ENCODE assay signal across 28 mouse cellular contexts in the genomic region with DNA sequence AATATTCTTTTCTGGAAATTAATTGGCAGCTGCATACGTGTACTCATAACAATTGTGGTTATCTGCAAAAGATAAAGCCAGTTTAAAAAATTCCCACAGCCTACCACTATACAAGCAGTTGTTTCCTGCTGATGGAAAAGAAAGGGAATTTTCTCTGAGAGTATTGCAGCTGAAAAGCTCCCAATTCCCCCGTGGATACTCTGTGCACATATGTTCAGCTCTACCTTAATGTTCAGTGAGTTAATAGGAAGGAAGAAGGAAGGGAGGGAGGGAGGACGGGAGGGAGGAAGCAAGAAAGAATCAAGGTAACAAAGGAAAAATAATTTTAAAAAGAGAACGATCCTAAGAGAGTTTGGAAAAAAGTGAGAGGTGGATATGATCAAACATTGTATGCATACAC.
DNase-seq lines count a peak whose midpoint lies in the region; ATAC-seq and TF ChIP-seq lines count a peak whose summit lies in the region.
"Had no signal": no experiment of that assay in that cellular context is flagged by ENCODE, and none has a peak within 500 bp of the region (broad histone marks: within the 10 kb centered on the region; RNA-seq: fewer than 3 reads in every experiment).

No protein-coding gene starts in this region.

- DNase-seq in forebrain, embryonic 14.5 days (ENCODE audit: low spot score), result peak; percentile 24
- no peak for DNase-seq in neural tube, embryonic 10.5 days (ENCODE audit: extremely low spot score, low spot score)
- peak; percentile 52 for DNase-seq in midbrain, embryonic 14.5 days
- no peak for DNase-seq in thymus, adult 2 months
- no peak for DNase-seq in cerebellum, postnatal 25 days
- DNase-seq: adrenal gland, postnatal 10 days; cerebellum, adult 11 months; cerebellum, adult 9-10 months; embryo, embryonic 11 days; gastrocnemius, postnatal 14 days; heart, postnatal 14 days; kidney, adult 9 months; kidney, postnatal 10 days; layer of hippocampus, postnatal 36 days; liver; lung, adult 2 months; lung, postnatal 10 days; right cerebral cortex, postnatal 25 days; thymus, postnatal 14 days had no signal

- TF ChIP-seq CTCF in thymus, adult 2 months (IDR thresholded peaks at IDR 0.05; ENCODE audit: borderline replicate concordance, control insufficient read depth, extremely low read depth, insufficient read depth, low read length, poor library complexity), result no peak

- 67% methylated on average over 4 of the region's 4 CpGs for WGBS in forebrain, embryonic 14.5 days
- WGBS in forebrain, embryonic 15.5 days, result 61% methylated on average over 4 of the region's 4 CpGs
- WGBS in neural tube, embryonic 12.5 days, result 64% methylated on average over 4 of the region's 4 CpGs
- 65% methylated on average over 4 of the region's 4 CpGs for WGBS in midbrain, embryonic 14.5 days
- 75% methylated on average over 4 of the region's 4 CpGs for WGBS in thymus, adult 2 months

- no peak overlapping the region for H3K4me3 ChIP-seq in forebrain, embryonic 14.5 days (ENCODE audit: low read depth, low read length)
- no peak overlapping the region for H3K4me3 ChIP-seq in forebrain, embryonic 15.5 days
- no peak overlapping the region for H3K4me3 ChIP-seq in neural tube, embryonic 12.5 days
- no peak overlapping the region for H3K4me3 ChIP-seq in midbrain, embryonic 14.5 days (replicated peaks; ENCODE audit: low read depth, low read length)
- H3K4me3 ChIP-seq in thymus, adult 2 months (ENCODE audit: control insufficient read depth, insufficient read depth, low read length), result no peak overlapping the region
- H3K4me3 ChIP-seq: embryonic facial prominence, embryonic 15.5 days; forebrain, embryonic 12.5 days; stomach, embryonic 15.5 days had no signal

- no peak overlapping the region for H3K9ac ChIP-seq in forebrain, embryonic 14.5 days (ENCODE audit: low read length)
- no peak overlapping the region for H3K9ac ChIP-seq in forebrain, embryonic 15.5 days (replicated peaks)
- H3K9ac ChIP-seq in neural tube, embryonic 12.5 days, result no peak overlapping the region
- no peak overlapping the region for H3K9ac ChIP-seq in midbrain, embryonic 14.5 days (replicated peaks; ENCODE audit: low read length)
- H3K9ac ChIP-seq: embryonic facial prominence, embryonic 15.5 days; forebrain, embryonic 12.5 days; liver, embryonic 14.5 days; stomach, embryonic 15.5 days had no signal

- no peak for ATAC-seq in forebrain, embryonic 14.5 days
- no peak for ATAC-seq in forebrain, embryonic 15.5 days (replicated peaks)
- 0 out of 2 replicates have a peak, but pooled peaks have one; percentile 61 for ATAC-seq in neural tube, embryonic 12.5 days (ENCODE audit: low FRiP score, low read depth)
- no peak for ATAC-seq in midbrain, embryonic 14.5 days (ENCODE audit: low FRiP score, low TSS enrichment)
- ATAC-seq: intestine, embryonic 16.5 days had no signal

- no peaks in the 10 kb centered on the region for H3K4me1 ChIP-seq in forebrain, embryonic 14.5 days (ENCODE audit: control insufficient read depth, insufficient read depth, low read length)
- no peaks in the 10 kb centered on the region for H3K4me1 ChIP-seq in forebrain, embryonic 15.5 days
- H3K4me1 ChIP-seq in neural tube, embryonic 12.5 days, result no peaks in the 10 kb centered on the region
- H3K4me1 ChIP-seq in midbrain, embryonic 14.5 days (ENCODE audit: control insufficient read depth, insufficient read depth, low read length), result no peaks in the 10 kb centered on the region
- H3K4me1 ChIP-seq in thymus, adult 2 months (replicated peaks; ENCODE audit: control insufficient read depth, insufficient read depth, low read length), result no peaks in the 10 kb centered on the region
- H3K4me1 ChIP-seq: embryonic facial prominence, embryonic 15.5 days; forebrain, embryonic 12.5 days; stomach, embryonic 15.5 days had no signal

- H3K27ac ChIP-seq in forebrain, embryonic 14.5 days (ENCODE audit: low read depth, low read length), result no peak overlapping the region
- H3K27ac ChIP-seq in forebrain, embryonic 15.5 days (replicated peaks), result no peak overlapping the region
- no peak overlapping the region for H3K27ac ChIP-seq in neural tube, embryonic 12.5 days
- no peak overlapping the region for H3K27ac ChIP-seq in midbrain, embryonic 14.5 days (replicated peaks; ENCODE audit: low read depth, low read length)
- H3K27ac ChIP-seq in thymus, adult 2 months (ENCODE audit: control insufficient read depth, insufficient read depth, low read length), result no peak overlapping the region
- H3K27ac ChIP-seq: embryonic facial prominence, embryonic 15.5 days; forebrain, embryonic 12.5 days; liver, embryonic 14.5 days; macrophage; stomach, embryonic 15.5 days had no signal

- TF ChIP-seq POLR2A in thymus, adult 2 months (IDR thresholded peaks at IDR 0.05; ENCODE audit: control insufficient read depth, extremely low read depth, insufficient read depth, low read length, poor library complexity), result no peak

- no peaks in the 10 kb centered on the region for H3K27me3 ChIP-seq in forebrain, embryonic 14.5 days (replicated peaks; ENCODE audit: control insufficient read depth, insufficient read depth, low read length)
- H3K27me3 ChIP-seq in forebrain, embryonic 15.5 days, result no peaks in the 10 kb centered on the region
- H3K27me3 ChIP-seq in neural tube, embryonic 12.5 days (replicated peaks), result no peaks in the 10 kb centered on the region
- no peaks in the 10 kb centered on the region for H3K27me3 ChIP-seq in midbrain, embryonic 14.5 days (ENCODE audit: control insufficient read depth, insufficient read depth, low read length)
- H3K27me3 ChIP-seq in thymus, adult 2 months (ENCODE audit: control insufficient read depth, insufficient read depth, low read length), result no peaks in the 10 kb centered on the region
- H3K27me3 ChIP-seq: embryonic facial prominence, embryonic 15.5 days; forebrain, embryonic 12.5 days; stomach, embryonic 15.5 days had no signal

- H3K36me3 ChIP-seq in forebrain, embryonic 14.5 days (ENCODE audit: control insufficient read depth, insufficient read depth, low read length), result no peaks in the 10 kb centered on the region
- H3K36me3 ChIP-seq in forebrain, embryonic 15.5 days, result no peaks in the 10 kb centered on the region
- no peaks in the 10 kb centered on the region for H3K36me3 ChIP-seq in neural tube, embryonic 12.5 days
- no peaks in the 10 kb centered on the region for H3K36me3 ChIP-seq in midbrain, embryonic 14.5 days (ENCODE audit: control insufficient read depth, insufficient read depth, low read length)
- H3K36me3 ChIP-seq in thymus, adult 2 months (ENCODE audit: control insufficient read depth, insufficient read depth, low read length), result no peaks in the 10 kb centered on the region
- H3K36me3 ChIP-seq: embryonic facial prominence, embryonic 15.5 days; forebrain, embryonic 12.5 days; G1E; stomach, embryonic 15.5 days had no signal

- no peak overlapping the region for H3K4me2 ChIP-seq in forebrain, embryonic 14.5 days (ENCODE audit: low read length)
- no peak overlapping the region for H3K4me2 ChIP-seq in forebrain, embryonic 15.5 days (replicated peaks)
- no peak overlapping the region for H3K4me2 ChIP-seq in neural tube, embryonic 12.5 days (replicated peaks)
- no peak overlapping the region for H3K4me2 ChIP-seq in midbrain, embryonic 14.5 days (ENCODE audit: low read length)
- H3K4me2 ChIP-seq: embryonic facial prominence, embryonic 15.5 days; forebrain, embryonic 12.5 days; stomach, embryonic 15.5 days had no signal

- H3K9me3 ChIP-seq in forebrain, embryonic 14.5 days (replicated peaks; ENCODE audit: control insufficient read depth, low read length), result no peaks in the 10 kb centered on the region
- H3K9me3 ChIP-seq in forebrain, embryonic 15.5 days, result no peaks in the 10 kb centered on the region
- no peaks in the 10 kb centered on the region for H3K9me3 ChIP-seq in neural tube, embryonic 12.5 days
- no peaks in the 10 kb centered on the region for H3K9me3 ChIP-seq in midbrain, embryonic 14.5 days (ENCODE audit: control insufficient read depth, low read length)
- H3K9me3 ChIP-seq: embryonic facial prominence, embryonic 15.5 days; forebrain, embryonic 12.5 days; G1E; stomach, embryonic 15.5 days had no signal

Comparison
In these comparisons a context has a peak if more than half of its experiments do, and no peak if none do; other contexts are left out.
1. DNase-seq: peak in forebrain, embryonic 14.5 days (single experiment) and midbrain, embryonic 14.5 days (single experiment); none in neural tube, embryonic 10.5 days (single experiment), thymus, adult 2 months (single experiment) and cerebellum, postnatal 25 days (0 of 2).